Mouse (Mus musculus) hindbrain, embryonic 14.5 days (tissue): Measurements from ENCODE around the gene Kcnk13. TPM values are rescaled to one million over a fixed set of nuclear protein-coding genes. Genes with fewer than 3 reads are reported as not detected.

Experiments
- ATAC-seq: fragments of 200-750 bp; cut with Nextera tagmentation; 2 replicates; pipeline ENCODE4 v1.8.0; 2017; ENCODE audit warnings: moderate number of reproducible peaks, mild to moderate bottlenecking, moderate TSS enrichment, moderate library complexity; ENCODE audit not compliant: low FRiP score
- DNase-seq: peaks from one replicate; pipeline ENCODE4 v3.0.0-alpha.2; 2015; ENCODE audit warnings: low spot score
- H3K27ac ChIP-seq: fragments of 300-500 bp; sonication (generic); 2 replicates; pipeline ENCODE4 v1.5.1; 2014; ENCODE audit warnings: mild to moderate bottlenecking, moderate library complexity
- H3K27me3 ChIP-seq: fragments of 300-500 bp; sonication (generic); 2 replicates; pipeline ENCODE4 v1.6.1; 2014; ENCODE audit warnings: mild to moderate bottlenecking, low read length, mixed read lengths; ENCODE audit not compliant: control insufficient read depth, insufficient read depth
- H3K36me3 ChIP-seq: fragments of 300-500 bp; sonication (generic); replicated peaks from 2 replicates; pipeline ENCODE4 v1.6.1; 2014; ENCODE audit not compliant: control insufficient read depth, insufficient read depth
- H3K4me1 ChIP-seq: fragments of 300-500 bp; sonication (generic); replicated peaks from 2 replicates; pipeline ENCODE4 v1.6.1; 2014; ENCODE audit warnings: antibody characterized with exemption, low read length, mixed read lengths; ENCODE audit not compliant: control insufficient read depth, insufficient read depth
- H3K4me2 ChIP-seq: fragments of 300-500 bp; sonication (generic); replicated peaks from 2 replicates; pipeline ENCODE4 v1.6.1; 2014; ENCODE audit warnings: mild to moderate bottlenecking, moderate library complexity
- H3K4me3 ChIP-seq: fragments of 300-500 bp; sonication (generic); replicated peaks from 2 replicates; pipeline ENCODE4 v1.5.1; 2014; ENCODE audit warnings: mild to moderate bottlenecking, low read length
- H3K9ac ChIP-seq: fragments of 300-500 bp; sonication (generic); 2 replicates; pipeline ENCODE4 v1.6.1; 2014
- H3K9me3 ChIP-seq: fragments of 300-500 bp; sonication (generic); 2 replicates; pipeline ENCODE4 v1.6.1; 2016; ENCODE audit warnings: low read length; ENCODE audit not compliant: control insufficient read depth
- WGBS: fragments of 180-500 bp; shearing (Covaris S2); extraction: QIAGEN DNeasy Blood & Tissue Kit; methylation state at CpG from one replicate; pipeline ENCODE4 v1.1.7; 2014; 5-methylcytosine and 5-hydroxymethylcytosine counted together
- polyA plus RNA-seq: library from polyadenylated mRNA; unstranded; fragments of >200 nt; fragmentation: Nextera tagmentation; extraction: Ambion mirVana; gene quantifications from 2 replicates; pipeline ENCODE4 v1.2.1, GENCODE M21; 2014

The Kcnk13 gene
- polyA plus RNA-seq, 1 experiment from 2014 or later = 0.80 TPM

GRCm38 (mm10) chr12:100061071-100061470 lies 96.8 kb downstream of the Kcnk13 start:
- Histone ChIP-seq H3K9ac (no peak overlapping the region), H3K27me3 (no peaks in the 10 kb centered on the region), H3K27ac (no peak overlapping the region), H3K36me3 (no peaks in the 10 kb centered on the region), H3K4me3 (no peak overlapping the region), H3K9me3 (no peaks in the 10 kb centered on the region), H3K4me1 (no peaks in the 10 kb centered on the region), H3K4me2 (no peak overlapping the region)
- no peak for DNase-seq
- no peak for ATAC-seq
- 88% methylated on average over 10 of the region's 10 CpGs for WGBS

DNA sequence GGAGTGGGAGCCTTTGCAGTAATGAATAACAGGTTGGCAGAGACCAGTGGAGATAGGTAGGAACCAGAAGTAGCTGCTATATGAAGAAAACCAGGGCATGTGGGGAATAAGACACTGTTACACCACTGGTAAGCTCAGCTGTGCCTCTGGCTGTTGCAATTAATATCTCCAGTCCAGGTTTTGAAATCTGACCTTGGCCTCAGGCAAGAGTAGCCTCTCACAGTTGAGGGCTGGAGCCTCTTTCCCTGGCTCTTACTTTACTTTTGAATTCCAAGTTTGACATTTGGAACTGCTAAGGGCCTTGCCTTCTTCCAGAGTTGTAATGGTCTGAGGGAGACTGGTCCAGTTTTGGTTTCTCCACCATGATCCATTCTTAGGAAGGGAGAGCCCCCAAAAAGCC lies 97.5 kb downstream of the Kcnk13 start:
- Histone ChIP-seq H3K4me3 (no peak overlapping the region), H3K27me3 (no peaks in the 10 kb centered on the region), H3K27ac (no peak overlapping the region), H3K9ac (no peak overlapping the region), H3K9me3 (no peaks in the 10 kb centered on the region), H3K4me2 (no peak overlapping the region), H3K4me1 (no peaks in the 10 kb centered on the region), H3K36me3 (no peaks in the 10 kb centered on the region)
- no peak for ATAC-seq
- no peak for DNase-seq

DNA sequence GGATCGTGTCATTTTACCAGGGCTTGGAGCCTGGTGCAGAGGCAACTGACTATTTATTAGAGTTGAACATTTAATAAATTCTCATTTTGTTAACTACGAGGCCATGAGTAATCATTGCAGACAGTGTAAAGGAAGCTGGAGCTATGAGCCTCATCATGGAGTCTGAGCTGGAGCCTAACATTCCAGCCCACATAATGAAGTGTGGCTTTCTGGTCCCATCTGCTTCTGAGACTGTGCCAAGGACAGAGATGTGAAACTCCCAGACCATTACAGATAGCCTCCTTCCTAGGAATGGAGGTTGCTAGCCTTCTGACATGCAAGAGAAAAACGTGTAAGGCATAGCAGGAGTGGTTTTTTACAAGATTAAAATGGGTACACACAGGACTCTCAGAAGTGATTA lies 98.3 kb downstream of the Kcnk13 start:
- 78% methylated on average over 3 of the region's 3 CpGs for WGBS
- Histone ChIP-seq H3K36me3 (no peaks in the 10 kb centered on the region), H3K27ac (no peak overlapping the region), H3K4me1 (no peaks in the 10 kb centered on the region), H3K9me3 (no peaks in the 10 kb centered on the region), H3K9ac (no peak overlapping the region), H3K4me2 (no peak overlapping the region), H3K4me3 (no peak overlapping the region), H3K27me3 (no peaks in the 10 kb centered on the region)
- DNase-seq (no peak), ATAC-seq (no peak)

DNA sequence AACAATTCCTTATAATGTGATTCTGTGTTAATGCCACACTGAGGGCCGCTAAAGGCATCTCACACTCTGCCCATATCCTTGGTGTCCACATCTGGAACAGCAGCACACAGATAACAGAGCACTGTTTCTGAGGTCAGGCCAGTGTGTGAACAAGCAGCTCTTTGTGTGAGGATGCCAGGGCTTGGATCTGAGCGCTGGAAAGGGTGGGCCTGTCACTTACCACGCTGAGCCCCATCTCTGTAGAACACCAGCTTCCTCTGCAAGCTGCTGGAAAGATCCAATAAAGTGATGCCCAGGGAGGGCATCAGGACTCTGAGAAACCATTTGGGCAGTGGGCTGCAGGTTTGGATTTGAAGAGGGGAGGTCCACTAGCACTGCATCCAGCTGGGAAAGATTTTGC lies 100.8 kb downstream of the Kcnk13 start:
- Histone ChIP-seq H3K9ac (no peak overlapping the region), H3K9me3 (no peaks in the 10 kb centered on the region), H3K4me1 (no peaks in the 10 kb centered on the region), H3K4me3 (no peak overlapping the region), H3K27ac (no peak overlapping the region), H3K36me3 (no peaks in the 10 kb centered on the region), H3K4me2 (no peak overlapping the region), H3K27me3 (no peaks in the 10 kb centered on the region)
- 74% methylated on average over 3 of the region's 3 CpGs for WGBS
- ATAC-seq = no peak
- DNase-seq = no peak

DNA sequence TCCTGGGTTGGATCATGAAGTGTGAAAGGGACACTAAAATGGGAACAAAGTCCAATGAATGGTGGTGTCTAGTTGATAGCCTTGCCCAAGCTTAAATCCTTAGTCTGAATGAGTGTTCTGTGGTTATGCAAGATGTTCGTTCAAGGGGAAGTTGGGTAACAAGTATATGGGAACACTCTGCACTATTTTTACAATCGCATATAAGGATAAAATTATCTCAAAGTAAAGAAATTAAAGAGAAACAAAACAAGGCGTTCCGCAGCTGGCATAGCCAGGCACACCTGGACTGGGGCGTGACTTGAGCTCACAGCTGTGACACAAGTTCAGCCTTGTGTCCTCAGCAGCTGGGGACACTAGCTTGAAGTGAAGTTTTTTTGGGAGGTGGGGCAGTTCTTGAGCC lies 103.2 kb downstream of the Kcnk13 start:
- DNase-seq = no peak
- no peak overlapping the region for H3K4me3 ChIP-seq

DNA sequence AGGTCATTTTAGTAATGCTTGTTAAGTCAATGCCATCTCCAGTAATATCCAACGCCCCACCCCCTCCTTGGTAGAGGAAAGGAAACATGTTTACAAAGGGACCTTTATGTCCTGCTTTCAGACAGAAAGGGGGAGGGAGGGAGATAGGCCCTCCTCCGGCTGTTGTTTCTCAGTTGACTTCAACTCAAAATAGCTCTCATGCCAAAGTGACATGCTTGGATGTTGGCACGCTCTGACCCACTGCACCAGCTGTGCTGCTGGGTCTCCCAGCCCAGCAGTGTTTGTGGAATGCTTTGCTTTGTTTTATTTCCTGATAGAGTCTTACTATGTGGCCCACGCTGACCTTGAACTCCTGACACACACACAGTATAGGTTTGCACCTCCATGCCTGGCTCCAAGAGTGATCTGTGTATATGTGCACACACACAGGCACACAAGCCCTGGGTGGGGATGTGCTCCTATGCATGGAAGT lies 108.9 kb downstream of the Kcnk13 start:
- no peak for DNase-seq
- Histone ChIP-seq H3K36me3 (no peaks in the 10 kb centered on the region), H3K4me3 (no peak overlapping the region), H3K4me1 (no peaks in the 10 kb centered on the region), H3K27me3 (no peaks in the 10 kb centered on the region), H3K9me3 (no peaks in the 10 kb centered on the region), H3K9ac (no peak overlapping the region), H3K4me2 (no peak overlapping the region), H3K27ac (no peak overlapping the region)
- 52% methylated on average over 4 of the region's 4 CpGs for WGBS
- ATAC-seq = no peak

More for the DNA sequence above, 103.2 kb downstream of the Kcnk13 start:
- no peak overlapping the region for H3K9ac ChIP-seq
- H3K9me3 ChIP-seq = no peaks in the 10 kb centered on the region
- H3K4me1 ChIP-seq = no peaks in the 10 kb centered on the region
- no peaks in the 10 kb centered on the region for H3K36me3 ChIP-seq
- H3K27ac ChIP-seq = no peak overlapping the region
- WGBS = 96% methylated on average over 5 of the region's 5 CpGs
- H3K27me3 ChIP-seq = no peaks in the 10 kb centered on the region
- no peak overlapping the region for H3K4me2 ChIP-seq
- no peak for ATAC-seq

- DNase-seq = no peak
- 54% methylated on average over 4 of the region's 4 CpGs for WGBS
- H3K36me3 ChIP-seq = no peaks in the 10 kb centered on the region
- no peak for ATAC-seq
- no peaks in the 10 kb centered on the region for H3K4me1 ChIP-seq
- H3K9me3 ChIP-seq = no peaks in the 10 kb centered on the region
- no peak overlapping the region for H3K4me2 ChIP-seq
- H3K4me3 ChIP-seq = no peak overlapping the region
- no peaks in the 10 kb centered on the region for H3K27me3 ChIP-seq
- no peak overlapping the region for H3K9ac ChIP-seq
- H3K27ac ChIP-seq = no peak overlapping the region
Measured at GRCm38 (mm10) chr12:100075715-100076114, 111.4 kb downstream of the Kcnk13 start.

DNA sequence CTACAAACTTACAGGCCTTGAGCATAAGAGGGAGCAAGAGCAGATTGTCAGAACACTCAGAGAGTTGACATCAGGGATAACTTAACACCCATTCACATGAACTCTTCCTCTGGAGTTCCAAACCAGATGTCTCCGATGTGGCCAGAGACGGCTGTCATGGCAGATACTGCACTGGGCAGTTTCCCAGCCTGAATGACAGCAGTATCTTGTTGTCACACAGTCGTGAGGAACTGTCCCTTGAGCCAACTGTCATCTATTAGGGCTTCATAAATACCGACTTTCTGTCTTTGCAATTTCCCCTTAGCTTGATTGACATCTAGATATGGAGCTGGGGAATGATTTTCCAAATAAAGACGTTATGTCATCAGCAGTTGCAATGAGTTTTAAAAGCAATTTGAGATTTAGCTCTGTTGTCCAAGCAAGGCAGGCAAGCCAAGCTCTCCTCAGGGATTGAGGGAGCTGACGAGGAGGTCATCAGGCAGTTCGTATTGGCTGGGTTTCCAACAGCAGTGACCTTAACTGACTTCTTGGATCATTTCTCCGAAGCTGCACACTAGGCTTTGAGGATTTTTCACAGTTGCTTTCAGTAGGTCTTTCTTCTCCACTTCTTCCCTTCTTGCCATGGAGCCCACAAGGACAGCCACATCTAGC lies 115.5 kb downstream of the Kcnk13 start:
- H3K27ac ChIP-seq = no peak overlapping the region

DNA sequence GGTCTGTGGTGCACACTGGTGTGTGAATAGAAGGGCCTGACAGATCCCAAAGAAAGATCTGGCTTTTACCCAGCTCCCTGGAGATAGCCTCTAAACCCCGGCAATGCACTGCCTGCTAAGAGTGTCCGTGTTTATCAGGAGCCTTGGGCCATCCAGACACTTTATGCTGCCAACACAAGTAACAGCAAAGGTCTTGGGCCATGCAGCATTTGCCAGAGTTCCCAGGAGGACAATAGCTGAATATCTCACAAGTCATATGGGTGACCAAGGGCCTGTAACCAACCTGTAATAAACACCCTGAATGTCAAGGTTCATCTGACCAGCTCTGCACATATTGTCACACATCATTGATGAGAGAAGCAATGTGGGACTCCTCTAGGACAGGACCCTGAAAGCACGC lies 123.7 kb downstream of the Kcnk13 start:
- H3K36me3 ChIP-seq = no peaks in the 10 kb centered on the region
- DNase-seq (no peak), ATAC-seq (no peak)
- H3K27me3 ChIP-seq = no peaks in the 10 kb centered on the region
- no peak overlapping the region for H3K27ac ChIP-seq
- WGBS = 87% methylated on average over 3 of the region's 3 CpGs
- H3K9me3 ChIP-seq = no peaks in the 10 kb centered on the region
- no peak overlapping the region for H3K4me3 ChIP-seq
- no peak overlapping the region for H3K9ac ChIP-seq
- H3K4me2 ChIP-seq = no peak overlapping the region
- H3K4me1 ChIP-seq = no peaks in the 10 kb centered on the region

More for the DNA sequence above, 115.5 kb downstream of the Kcnk13 start:
- H3K9me3 ChIP-seq = no peaks in the 10 kb centered on the region
- no peaks in the 10 kb centered on the region for H3K36me3 ChIP-seq
- H3K4me2 ChIP-seq = no peak overlapping the region
- 83% methylated on average over 8 of the region's 8 CpGs for WGBS
- no peak overlapping the region for H3K4me3 ChIP-seq
- ATAC-seq = no peak
- no peaks in the 10 kb centered on the region for H3K4me1 ChIP-seq
- no peaks in the 10 kb centered on the region for H3K27me3 ChIP-seq
- H3K9ac ChIP-seq = no peak overlapping the region
- DNase-seq = no peak

DNA sequence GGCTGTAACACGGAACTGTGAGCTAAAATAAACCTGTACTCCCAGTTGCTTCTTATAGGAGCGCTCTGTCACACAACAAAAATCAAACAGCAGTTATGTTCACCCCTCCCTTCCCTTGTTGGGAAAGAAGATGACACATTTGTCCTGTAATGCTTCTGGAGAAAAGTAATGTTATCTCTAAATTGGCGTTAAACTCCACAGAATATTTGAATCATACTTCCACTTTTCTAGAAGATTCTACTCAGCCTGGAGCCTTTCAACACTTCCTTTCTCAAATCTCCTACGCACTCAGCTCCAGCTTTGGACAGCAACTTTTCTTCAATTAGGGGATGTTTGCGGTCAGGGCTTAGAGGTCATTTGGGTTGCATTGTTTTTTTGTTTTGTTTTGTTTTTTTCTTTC lies 125.0 kb downstream of the Kcnk13 start:
- Histone ChIP-seq H3K4me3 (no peak overlapping the region), H3K27me3 (no peaks in the 10 kb centered on the region)

More for the DNA sequence above, 125.0 kb downstream of the Kcnk13 start:
- no peak for DNase-seq
- H3K4me1 ChIP-seq = no peaks in the 10 kb centered on the region
- H3K4me2 ChIP-seq = no peak overlapping the region
- no peaks in the 10 kb centered on the region for H3K9me3 ChIP-seq
- WGBS = 96% methylated on average over 5 of the region's 5 CpGs
- no peak overlapping the region for H3K27ac ChIP-seq
- H3K36me3 ChIP-seq = no peaks in the 10 kb centered on the region
- no peak for ATAC-seq
- no peak overlapping the region for H3K9ac ChIP-seq
